Mouse (Mus musculus) bone marrow, adult 2 months (tissue): Measurements from ENCODE around the gene Tmem270. TPM values are rescaled to one million over a fixed set of nuclear protein-coding genes. Genes with fewer than 3 reads are reported as not detected.

ENCODE experiments used
- H3K27ac ChIP-seq: fragments of 200-500 bp; 2 replicates; pipeline ENCODE4 v1.5.1; 2012; ENCODE audit warnings: low read depth, mild to moderate bottlenecking, control low read depth, inconsistent platforms, low read length; ENCODE audit not compliant: control insufficient read depth, poor library complexity, insufficient read depth
- H3K4me1 ChIP-seq: fragments of 200-500 bp; 2 replicates; pipeline ENCODE4 v1.6.1; 2011; ENCODE audit warnings: low read length; ENCODE audit not compliant: control insufficient read depth, insufficient read depth
- H3K4me3 ChIP-seq: fragments of 200-500 bp; replicated peaks from 2 replicates; pipeline ENCODE3; 2011; ENCODE audit warnings: mild to moderate bottlenecking, low read depth, low read length, control low read depth; ENCODE audit not compliant: control insufficient read depth
- CTCF ChIP-seq: fragments of 200-500 bp; IDR thresholded peaks from 2 replicates; pipeline ENCODE4 v1.5.1; 2011; ENCODE audit warnings: low read length, control low read depth; ENCODE audit not compliant: control insufficient read depth, insufficient read depth
- POLR2A ChIP-seq: fragments of 200-500 bp; IDR thresholded peaks from 2 replicates; pipeline ENCODE4 v1.6.1; 2011; ENCODE audit warnings: low read depth, mild to moderate bottlenecking, control low read depth, low read length, borderline replicate concordance; ENCODE audit not compliant: control insufficient read depth
- WGBS: fragments of 180-500 bp; shearing (Covaris S2); methylation state at CpG from one replicate; pipeline ENCODE4 v1.1.7; 2018; 5-methylcytosine and 5-hydroxymethylcytosine counted together
- polyA plus RNA-seq: library from polyadenylated mRNA; stranded (reverse); fragments of >200 nt; gene quantifications from 2 replicates; pipeline ENCODE4 v1.2.4, GENCODE M21; 2011; ENCODE audit warnings: low replicate concordance; ENCODE audit not compliant: missing spikeins, insufficient read depth, insufficient read length

Gene Tmem270
- polyA plus RNA-seq, 1 experiment: not detected

DNA sequence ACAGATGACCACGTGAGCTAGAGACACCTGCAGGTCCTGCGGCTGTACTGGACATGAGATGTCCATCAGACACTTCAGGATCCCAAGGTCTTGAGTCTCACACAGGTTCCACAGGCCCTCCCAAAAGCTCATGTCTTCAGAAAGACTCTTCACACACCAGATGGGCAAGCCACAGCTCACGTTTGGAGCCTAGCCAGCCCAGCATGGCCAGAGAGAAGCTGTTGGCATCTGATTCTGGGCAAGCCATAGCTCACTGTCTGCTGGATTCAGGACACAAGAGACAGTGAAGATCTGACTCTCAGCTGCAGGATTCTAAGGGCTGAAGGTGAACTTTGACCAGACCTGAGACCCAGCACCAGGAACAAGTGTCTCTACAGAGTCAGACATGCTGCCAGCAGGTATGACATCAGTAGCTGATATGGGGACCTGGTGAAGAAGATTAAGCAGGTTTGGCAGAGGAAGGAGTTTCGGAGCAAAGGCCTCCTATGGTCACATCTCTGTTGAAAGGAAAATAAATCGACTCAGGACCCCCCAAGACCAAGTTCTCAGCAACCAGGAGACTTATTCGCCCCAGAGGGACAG lies 13.7 kb upstream of the Tmem270 start:
- no peak overlapping the region for H3K4me3 ChIP-seq
- WGBS: 59% methylated on average over 6 of the region's 6 CpGs
- peaks cover 6% of the 10 kb centered on the region for H3K4me1 ChIP-seq
- peak overlapping the region; percentile 89 for H3K27ac ChIP-seq
- TF ChIP-seq CTCF (no peak), POLR2A (no peak)

DNA sequence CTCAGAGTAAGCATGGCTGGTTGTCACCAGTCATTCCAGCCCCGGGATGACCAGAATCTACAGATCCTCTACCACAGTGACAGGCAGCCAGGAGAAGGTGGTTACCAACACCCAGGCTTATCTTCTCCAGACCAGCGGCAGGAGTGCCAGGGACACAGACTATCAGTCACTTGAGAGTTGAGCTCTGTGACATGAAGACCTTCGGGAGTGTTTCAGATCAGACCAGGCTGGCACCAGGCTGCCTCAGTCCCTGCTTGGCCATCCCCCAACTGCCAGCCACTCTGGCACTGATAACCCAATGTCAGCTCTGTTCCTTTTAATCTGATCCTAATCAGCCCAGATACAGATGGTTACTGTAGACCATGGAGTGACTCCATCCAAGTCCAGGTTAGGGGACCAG lies 12.6 kb upstream of the Tmem270 start:
- Histone ChIP-seq H3K4me1 (peaks cover 6% of the 10 kb centered on the region), H3K4me3 (no peak overlapping the region), H3K27ac (peak overlapping the region; percentile 89)
- WGBS: 61% methylated on average over 3 of the region's 3 CpGs
- TF ChIP-seq CTCF (no peak), POLR2A (peak; percentile 63)

DNA sequence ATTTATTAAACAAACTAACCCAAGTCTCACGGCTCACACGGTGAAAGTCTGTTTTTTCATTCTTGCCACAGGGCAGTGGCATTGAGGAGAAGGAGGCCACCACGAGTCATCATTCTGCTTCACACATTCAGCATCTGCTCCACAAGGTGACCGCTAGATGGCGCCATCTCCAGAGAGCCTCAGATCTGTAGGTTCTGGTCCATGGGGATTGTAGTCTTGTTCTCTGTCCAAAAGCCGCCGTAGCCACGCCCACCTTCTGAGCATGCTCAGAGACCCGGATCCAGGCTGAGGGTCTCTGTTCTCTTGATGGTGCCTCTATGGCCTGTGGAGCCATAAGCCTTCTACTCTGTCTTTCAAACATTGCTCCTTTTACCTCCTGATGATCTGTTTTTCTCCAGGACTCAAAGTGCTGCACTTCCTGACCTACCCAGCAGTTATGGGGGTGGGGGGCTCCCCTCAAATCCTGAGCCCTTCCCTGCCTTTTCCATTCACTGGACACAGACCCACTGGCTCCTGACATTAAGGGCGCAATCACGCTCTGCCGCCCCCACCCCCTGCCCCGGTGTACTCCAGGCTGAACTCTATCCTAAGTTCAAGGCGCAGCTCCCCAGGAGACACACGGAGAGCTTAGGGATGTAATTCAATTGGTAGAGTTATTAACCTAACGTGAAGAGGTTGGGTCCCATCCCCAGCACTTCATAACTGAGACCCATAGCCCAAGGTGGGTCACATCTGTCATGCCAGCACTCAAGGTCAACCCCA lies 11.7 kb upstream of the Tmem270 start:
- Histone ChIP-seq H3K27ac (peak overlapping the region; percentile 88), H3K4me1 (peaks cover 6% of the 10 kb centered on the region), H3K4me3 (peak overlapping the region; percentile 21)
- TF ChIP-seq CTCF (peak; percentile 89), POLR2A (no peak)
- 39% methylated on average over 16 of the region's 16 CpGs for WGBS

DNA sequence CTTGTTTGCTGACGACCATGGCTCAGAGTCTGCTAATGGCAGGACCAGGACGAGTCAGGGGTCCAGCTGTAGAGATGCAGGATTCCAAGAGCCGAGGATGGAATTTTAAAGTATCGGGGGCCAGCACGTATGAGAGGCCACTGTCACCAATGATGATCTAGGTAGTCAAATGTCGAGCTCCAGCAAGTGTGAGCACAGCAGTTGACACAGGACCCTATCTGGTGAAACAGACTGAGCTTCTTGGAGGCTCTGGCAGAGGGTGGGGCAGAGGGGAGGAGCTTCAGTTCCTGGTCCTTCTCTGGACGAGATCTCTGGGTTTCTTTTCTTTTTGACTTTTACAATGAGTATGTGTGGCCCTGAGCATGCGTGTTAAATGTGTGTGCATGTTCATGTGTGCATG lies 8.8 kb upstream of the Tmem270 start, which contains the start of gene Cldn13:
Gene Cldn13, minus strand, starts transcription at position 216 of the 400 bp plus-strand sequence.
- Histone ChIP-seq H3K4me1 (peaks cover 3% of the 10 kb centered on the region), H3K4me3 (peak within 1 kb of the TSS; percentile 75), H3K27ac (peak within 1 kb of the TSS; percentile 87)
- TF ChIP-seq CTCF: no peak
- peak; percentile 73; the same call in 1 of the 2 replicates for TF ChIP-seq POLR2A
- 49% methylated on average over 8 of the region's 8 CpGs for WGBS

DNA sequence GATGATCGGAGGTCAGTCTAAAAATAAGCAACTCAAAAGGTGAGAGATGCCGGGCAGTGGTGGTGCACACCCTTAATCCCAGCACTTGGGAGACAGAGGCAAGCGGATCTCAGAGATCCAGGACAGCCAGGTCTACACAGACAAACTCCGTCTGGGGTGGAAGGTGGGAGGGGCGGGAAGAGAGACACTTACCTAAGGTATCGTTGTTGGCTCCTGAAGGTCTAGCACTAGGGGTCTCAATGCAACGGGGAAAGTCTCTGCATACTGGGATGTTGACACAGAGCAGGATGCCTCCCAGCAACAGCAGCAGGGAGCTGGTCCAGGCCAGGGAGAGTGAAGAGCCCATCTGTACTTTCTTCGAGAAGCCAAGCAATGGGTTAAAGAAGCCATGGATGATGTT lies 8.0 kb upstream of the Tmem270 start:
- TF ChIP-seq CTCF (no peak), POLR2A (no peak)
- Histone ChIP-seq H3K4me3 (peak overlapping the region; percentile 60), H3K4me1 (no peaks in the 10 kb centered on the region; the same call in 1 of the 2 replicates), H3K27ac (peak overlapping the region; percentile 87)
- WGBS: 65% methylated on average over 8 of the region's 8 CpGs

GRCm38 (mm10) chr5:134913753-134914152 lies 7.2 kb upstream of the Tmem270 start:
- WGBS: 67% methylated on average over 4 of the region's 4 CpGs
- TF ChIP-seq CTCF (no peak), POLR2A (peak; percentile 77; the same call in 1 of the 2 replicates)
- Histone ChIP-seq H3K27ac (peak overlapping the region; percentile 87), H3K4me3 (peak overlapping the region; percentile 60), H3K4me1 (no peaks in the 10 kb centered on the region; the same call in 1 of the 2 replicates)

GRCm38 (mm10) chr5:134913352-134913751 lies 6.8 kb upstream of the Tmem270 start:
- H3K4me3 ChIP-seq: peak overlapping the region; percentile 60
- TF ChIP-seq CTCF (no peak), POLR2A (no peak)
- 58% methylated on average over 3 of the region's 3 CpGs for WGBS

DNA sequence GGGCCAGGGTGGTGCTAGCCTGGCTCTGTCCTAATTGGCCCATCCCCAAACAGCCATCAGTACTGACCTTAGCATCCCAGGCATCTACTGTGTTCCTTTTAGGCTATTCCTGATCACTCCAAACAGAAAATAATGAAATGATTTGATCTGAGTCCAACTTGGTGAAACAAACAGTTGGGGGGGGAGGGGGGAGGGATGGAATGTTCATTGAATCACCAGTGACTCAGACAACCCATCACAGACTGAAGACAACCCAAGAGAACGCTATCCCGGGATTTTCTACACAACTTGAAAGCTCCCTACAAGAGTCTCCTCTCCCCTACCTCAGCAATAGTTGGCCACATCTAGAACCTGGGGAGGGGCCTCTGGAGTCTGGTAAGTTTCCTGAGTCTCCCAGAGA lies 5.4 kb upstream of the Tmem270 start:
- Histone ChIP-seq H3K27ac (no peak overlapping the region), H3K4me1 (no peaks in the 10 kb centered on the region; the same call in 1 of the 2 replicates), H3K4me3 (no peak overlapping the region)
- no peak for TF ChIP-seq CTCF
- TF ChIP-seq POLR2A: no peak
- 90% methylated on average over 2 of the region's 2 CpGs for WGBS

More at GRCm38 (mm10) chr5:134913352-134913751, 6.8 kb upstream of the Tmem270 start:
- peak overlapping the region; percentile 80 for H3K27ac ChIP-seq
- H3K4me1 ChIP-seq: no peaks in the 10 kb centered on the region; the same call in 1 of the 2 replicates

DNA sequence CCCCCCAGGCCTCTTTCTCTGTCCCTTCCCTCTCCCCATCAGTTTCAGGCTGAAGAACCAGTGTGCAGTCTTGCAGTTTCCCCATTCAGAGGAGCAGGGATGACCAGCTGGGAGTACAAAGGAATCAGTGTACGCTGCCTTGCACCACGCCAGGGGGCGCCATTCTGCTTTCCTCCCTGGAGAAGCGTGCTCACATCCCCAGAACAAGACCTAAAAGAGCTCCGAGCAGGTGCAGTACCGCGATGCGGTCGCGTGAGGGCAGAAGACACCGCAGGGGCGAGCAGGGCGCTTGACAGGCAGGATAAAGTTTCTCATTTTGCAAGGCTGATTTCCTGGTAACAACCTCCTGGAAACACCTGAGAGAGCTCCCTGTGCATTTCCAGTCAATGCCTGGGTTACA lies 602 bp upstream of the Tmem270 start:
- H3K27ac ChIP-seq: no peak overlapping the region
- no peak overlapping the region for H3K4me3 ChIP-seq
- H3K4me1 ChIP-seq: no peaks in the 10 kb centered on the region
- TF ChIP-seq CTCF: peak; percentile 97
- no peak for TF ChIP-seq POLR2A
- 1% methylated on average over 13 of the region's 13 CpGs for WGBS
